Mouse (Mus musculus) splenic B cell, adult 2 months (primary cell): ENCODE measurements at regions not wholly inside any gene's neighbourhood (a gene's known extent, or its start where the extent isn't known, plus 50 kb on each side); places are given as distances from the start of the nearest gene placed in this dataset.

ENCODE experiments used
- DNase-seq: peaks from one replicate; pipeline ENCODE4 v3.0.0-alpha.2; 2011; ENCODE audit warnings: low read depth, low spot score
- H3K27me3 ChIP-seq: 2 replicates; pipeline ENCODE4 v1.6.1; 2012; ENCODE audit warnings: mild to moderate bottlenecking, low read length, moderate library complexity, mixed read lengths; ENCODE audit not compliant: control insufficient read depth, poor library complexity, insufficient read depth, severe bottlenecking
- H3K36me3 ChIP-seq: 2 replicates; pipeline ENCODE4 v1.6.1; 2012; ENCODE audit warnings: mild to moderate bottlenecking, low read length, moderate library complexity, mixed read lengths; ENCODE audit not compliant: control insufficient read depth, poor library complexity, insufficient read depth, severe bottlenecking

GRCm38 (mm10) chr6:98797778-98798177 is 455.2 kb upstream of the Gm765 start:
- Histone ChIP-seq H3K36me3 (no peaks in the 10 kb centered on the region), H3K27me3 (no peaks in the 10 kb centered on the region; the same call in 1 of the 2 replicates)
- no peak for DNase-seq

- Histone ChIP-seq H3K27me3 (no peaks in the 10 kb centered on the region; the same call in 1 of the 2 replicates), H3K36me3 (no peaks in the 10 kb centered on the region)
- no peak for DNase-seq
Measured at GRCm38 (mm10) chr6:98797373-98797772, 454.8 kb upstream of the Gm765 start.

- H3K27me3 ChIP-seq: no peaks in the 10 kb centered on the region; the same call in 1 of the 2 replicates
- H3K36me3 ChIP-seq: no peaks in the 10 kb centered on the region
- no peak for DNase-seq
Measured at GRCm38 (mm10) chr6:98796666-98797065, 454.1 kb upstream of the Gm765 start.

GRCm38 (mm10) chr6:98787422-98787821 is 444.9 kb upstream of the Gm765 start:
- no peaks in the 10 kb centered on the region for H3K36me3 ChIP-seq
- H3K27me3 ChIP-seq: no peaks in the 10 kb centered on the region
- DNase-seq: no peak

- H3K36me3 ChIP-seq: no peaks in the 10 kb centered on the region
- no peak for DNase-seq
- no peaks in the 10 kb centered on the region for H3K27me3 ChIP-seq
Measured at GRCm38 (mm10) chr6:98782074-98782473, 439.5 kb upstream of the Gm765 start.

- Histone ChIP-seq H3K36me3 (no peaks in the 10 kb centered on the region), H3K27me3 (no peaks in the 10 kb centered on the region)
- DNase-seq: no peak
Measured at GRCm38 (mm10) chr6:98775780-98776179, 433.2 kb upstream of the Gm765 start.

GRCm38 (mm10) chr6:98769999-98770398 is 427.4 kb upstream of the Gm765 start:
- no peak for DNase-seq
- no peaks in the 10 kb centered on the region for H3K27me3 ChIP-seq
- no peaks in the 10 kb centered on the region for H3K36me3 ChIP-seq

GRCm38 (mm10) chr6:98769322-98769721 is 426.8 kb upstream of the Gm765 start:
- no peaks in the 10 kb centered on the region for H3K27me3 ChIP-seq
- no peaks in the 10 kb centered on the region for H3K36me3 ChIP-seq
- DNase-seq: no peak

- Histone ChIP-seq H3K36me3 (no peaks in the 10 kb centered on the region), H3K27me3 (no peaks in the 10 kb centered on the region)
- no peak for DNase-seq
Measured at GRCm38 (mm10) chr6:98767858-98768336, 425.3 kb upstream of the Gm765 start.

GRCm38 (mm10) chr6:98754487-98754886 is 411.9 kb upstream of the Gm765 start:
- H3K36me3 ChIP-seq: no peaks in the 10 kb centered on the region
- H3K27me3 ChIP-seq: no peaks in the 10 kb centered on the region
- no peak for DNase-seq

- DNase-seq: no peak
- H3K27me3 ChIP-seq: no peaks in the 10 kb centered on the region
- H3K36me3 ChIP-seq: no peaks in the 10 kb centered on the region
Measured at GRCm38 (mm10) chr6:98748618-98749017, 406.1 kb upstream of the Gm765 start.

GRCm38 (mm10) chr6:98746976-98747375 is 404.4 kb upstream of the Gm765 start:
- Histone ChIP-seq H3K27me3 (no peaks in the 10 kb centered on the region), H3K36me3 (no peaks in the 10 kb centered on the region)
- no peak for DNase-seq

GRCm38 (mm10) chr6:98740447-98740846 is 397.9 kb upstream of the Gm765 start:
- DNase-seq: no peak
- H3K36me3 ChIP-seq: no peaks in the 10 kb centered on the region

GRCm38 (mm10) chr6:98731010-98731530 is 388.5 kb upstream of the Gm765 start:
- no peak for DNase-seq
- no peaks in the 10 kb centered on the region for H3K36me3 ChIP-seq
- no peaks in the 10 kb centered on the region for H3K27me3 ChIP-seq

More at GRCm38 (mm10) chr6:98740447-98740846, 397.9 kb upstream of the Gm765 start:
- H3K27me3 ChIP-seq: no peaks in the 10 kb centered on the region

GRCm38 (mm10) chr6:98726605-98727144 is 384.1 kb upstream of the Gm765 start:
- no peak for DNase-seq
- no peaks in the 10 kb centered on the region for H3K36me3 ChIP-seq
- H3K27me3 ChIP-seq: no peaks in the 10 kb centered on the region
